Mouse (Mus musculus): Measurements from ENCODE around the gene Grik1. TPM values are rescaled to one million over a fixed set of nuclear protein-coding genes. Genes with fewer than 3 reads are reported as not detected.
A peak's percentile ranks its signal among the peaks of the same experiment; 100 is the strongest.

The Grik1 gene
- polyA plus RNA-seq, 1 experiment from 2014 or later: 5.2 TPM

- no peak for ATAC-seq (ENCODE audit: low FRiP score, low read depth)
- 57% methylated on average over 11 of the region's 11 CpGs for WGBS
- Histone ChIP-seq H3K36me3 (no peaks in the 10 kb centered on the region), H3K4me1 (peaks cover 3% of the 10 kb centered on the region; the same call in 1 of the 2 replicates), H3K9ac (replicated peaks) (no peak overlapping the region), H3K27me3 (no peaks in the 10 kb centered on the region), H3K27ac (replicated peaks) (no peak overlapping the region), H3K9me3 (no peaks in the 10 kb centered on the region), H3K4me2 (replicated peaks) (no peak overlapping the region), H3K4me3 (no peak overlapping the region)
Measured at GRCm38 (mm10) chr16:88038503-88039091, 251.5 kb downstream of the Grik1 start.

GRCm38 (mm10) chr16:87988805-87989204, 301.3 kb downstream of the Grik1 start:
- ATAC-seq (ENCODE audit: low FRiP score, low read depth): peak; percentile 89
- Histone ChIP-seq H3K4me2 (replicated peaks) (no peak overlapping the region), H3K36me3 (no peaks in the 10 kb centered on the region), H3K9ac (replicated peaks) (no peak overlapping the region), H3K4me3 (no peak overlapping the region), H3K27ac (replicated peaks) (no peak overlapping the region), H3K4me1 (peaks cover 6% of the 10 kb centered on the region; the same call in 1 of the 2 replicates), H3K27me3 (no peaks in the 10 kb centered on the region), H3K9me3 (no peaks in the 10 kb centered on the region)
- WGBS: 9% methylated on average over 2 of the region's 2 CpGs

- Histone ChIP-seq H3K9me3 (no peaks in the 10 kb centered on the region), H3K27me3 (no peaks in the 10 kb centered on the region), H3K9ac (replicated peaks) (no peak overlapping the region), H3K4me3 (no peak overlapping the region), H3K4me1 (peaks cover 6% of the 10 kb centered on the region; the same call in 1 of the 2 replicates), H3K27ac (replicated peaks) (no peak overlapping the region), H3K4me2 (replicated peaks) (no peak overlapping the region), H3K36me3 (no peaks in the 10 kb centered on the region)
- ATAC-seq (ENCODE audit: low FRiP score, low read depth): no peak
Measured at GRCm38 (mm10) chr16:87984201-87984870, 305.7 kb downstream of the Grik1 start.

DNA sequence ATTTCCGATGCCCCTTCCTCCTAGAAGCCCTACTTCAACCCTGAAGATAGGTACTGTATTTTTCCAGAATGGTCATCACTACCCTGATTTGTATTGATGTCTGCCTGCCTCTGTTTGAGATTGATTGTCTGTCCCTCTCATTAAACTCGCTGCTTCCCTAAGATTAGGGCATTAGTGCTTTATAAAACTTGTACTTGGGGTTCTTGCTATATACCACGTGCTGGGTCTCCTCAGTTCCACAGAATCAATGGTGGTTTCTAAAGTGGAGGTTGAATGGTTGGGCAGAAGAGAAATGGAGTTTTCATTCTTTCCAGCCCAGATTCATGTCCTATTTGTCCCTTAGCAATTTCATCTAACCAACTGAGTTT, 316.0 kb downstream of the Grik1 start:
- H3K27ac ChIP-seq (replicated peaks): no peak overlapping the region
- no peaks in the 10 kb centered on the region for H3K9me3 ChIP-seq
- no peak overlapping the region for H3K9ac ChIP-seq (replicated peaks)
- H3K36me3 ChIP-seq: no peaks in the 10 kb centered on the region
- no peak; the same call in none of the 2 replicates for ATAC-seq (ENCODE audit: low FRiP score, low read depth)
- no peak overlapping the region for H3K4me3 ChIP-seq
- 74% methylated on average over 3 of the region's 3 CpGs for WGBS
- H3K4me1 ChIP-seq: peaks cover 3% of the 10 kb centered on the region; the same call in 1 of the 2 replicates
- no peak overlapping the region for H3K4me2 ChIP-seq (replicated peaks)
- no peaks in the 10 kb centered on the region for H3K27me3 ChIP-seq

DNA sequence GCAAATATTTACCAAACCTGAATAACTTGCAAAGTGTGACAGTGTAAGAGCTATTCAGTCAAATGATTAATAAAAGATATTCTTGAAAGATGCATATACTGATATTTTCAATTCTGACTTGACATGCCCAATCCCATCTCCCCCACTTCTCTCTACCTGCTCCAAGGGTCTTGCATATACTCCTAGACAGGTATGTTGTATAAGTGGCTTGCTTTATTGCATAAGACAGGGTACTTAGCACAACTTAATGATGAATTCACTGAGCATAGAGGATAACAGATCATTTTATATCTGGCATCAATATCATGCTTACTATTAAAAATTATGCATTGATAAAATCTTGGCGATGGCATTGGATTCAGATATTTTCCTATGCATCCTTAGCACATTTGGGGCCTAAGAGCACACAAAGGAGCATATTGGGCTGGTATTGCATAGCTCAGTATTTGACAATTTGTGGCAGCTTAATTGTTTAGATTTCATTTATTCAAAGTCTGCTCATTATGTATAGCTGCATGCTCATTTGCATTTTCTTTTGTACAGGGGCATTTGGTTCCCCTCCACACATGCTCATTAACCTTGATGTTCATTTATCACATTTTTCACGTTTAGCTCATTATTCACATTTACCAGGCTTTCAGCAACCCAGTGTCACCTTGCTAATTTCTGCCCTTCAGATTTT, 316.5 kb downstream of the Grik1 start:
- Histone ChIP-seq H3K27ac (replicated peaks) (no peak overlapping the region), H3K9me3 (no peaks in the 10 kb centered on the region), H3K4me2 (replicated peaks) (no peak overlapping the region), H3K4me3 (no peak overlapping the region), H3K27me3 (no peaks in the 10 kb centered on the region), H3K36me3 (no peaks in the 10 kb centered on the region), H3K4me1 (peaks cover 3% of the 10 kb centered on the region; the same call in 1 of the 2 replicates), H3K9ac (replicated peaks) (no peak overlapping the region)
- 62% methylated on average over 2 of the region's 2 CpGs for WGBS
- ATAC-seq (ENCODE audit: low FRiP score, low read depth): peak; percentile 74

- Histone ChIP-seq H3K9me3 (no peaks in the 10 kb centered on the region), H3K4me3 (no peak overlapping the region), H3K27ac (replicated peaks) (no peak overlapping the region), H3K36me3 (no peaks in the 10 kb centered on the region), H3K27me3 (no peaks in the 10 kb centered on the region), H3K4me2 (replicated peaks) (no peak overlapping the region), H3K4me1 (peaks cover 3% of the 10 kb centered on the region; the same call in 1 of the 2 replicates), H3K9ac (replicated peaks) (no peak overlapping the region)
- no peak for ATAC-seq (ENCODE audit: low FRiP score, low read depth)
- WGBS: 83% methylated on average over 6 of the region's 6 CpGs
Measured at GRCm38 (mm10) chr16:87971911-87972310, 318.2 kb downstream of the Grik1 start.

- WGBS: 86% methylated on average over 3 of the region's 3 CpGs
- Histone ChIP-seq H3K4me3 (no peak overlapping the region), H3K9ac (replicated peaks) (no peak overlapping the region), H3K36me3 (no peaks in the 10 kb centered on the region), H3K9me3 (no peaks in the 10 kb centered on the region), H3K4me1 (peaks cover 3% of the 10 kb centered on the region; the same call in 1 of the 2 replicates), H3K27ac (replicated peaks) (no peak overlapping the region), H3K4me2 (replicated peaks) (no peak overlapping the region), H3K27me3 (no peaks in the 10 kb centered on the region)
- ATAC-seq (ENCODE audit: low FRiP score, low read depth): no peak
Measured at GRCm38 (mm10) chr16:87969936-87970335, 320.1 kb downstream of the Grik1 start.

DNA sequence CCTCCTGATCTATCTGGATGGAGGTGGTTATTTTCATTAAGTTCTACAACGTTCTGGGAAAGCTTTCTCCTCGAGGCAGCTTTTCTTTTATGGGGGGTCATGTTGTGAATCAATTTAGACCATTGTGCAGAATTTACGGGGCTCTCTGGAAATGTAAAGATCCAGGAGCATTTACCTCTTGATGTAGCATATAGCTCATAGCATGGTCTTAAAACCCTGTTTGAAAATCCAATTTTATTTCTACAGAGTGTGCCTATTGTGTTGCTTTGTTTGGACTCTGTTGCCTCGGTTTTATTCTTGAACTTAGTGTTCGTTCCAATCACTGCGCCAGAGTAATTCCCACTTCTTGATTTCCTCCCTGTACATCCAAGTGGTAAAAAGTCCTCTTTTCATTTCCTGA, 328.6 kb downstream of the Grik1 start:
- H3K4me3 ChIP-seq: no peak overlapping the region

DNA sequence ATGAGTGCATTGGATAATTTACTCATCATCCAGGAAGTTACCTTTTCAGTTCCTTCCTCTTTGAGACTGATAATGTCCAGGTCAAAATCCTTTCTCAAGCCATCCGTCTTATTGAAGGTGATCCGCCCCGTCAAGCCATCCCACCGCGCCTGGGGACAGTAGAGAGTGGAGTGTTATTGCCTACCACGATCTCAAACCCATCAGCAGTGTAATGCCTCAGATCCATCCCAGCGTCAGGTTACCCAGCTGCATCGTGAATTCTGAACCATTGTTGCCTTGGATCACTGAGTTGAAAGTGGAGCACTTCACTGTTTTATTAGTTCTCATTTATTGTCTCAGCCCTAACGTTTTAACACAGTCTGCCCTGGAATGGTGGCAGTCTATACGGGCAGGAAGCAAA, 332.6 kb downstream of the Grik1 start:
- H3K4me2 ChIP-seq (replicated peaks): no peak overlapping the region
- H3K4me1 ChIP-seq: no peaks in the 10 kb centered on the region
- no peak for ATAC-seq (ENCODE audit: low FRiP score, low read depth)
- no peaks in the 10 kb centered on the region for H3K36me3 ChIP-seq
- no peaks in the 10 kb centered on the region for H3K27me3 ChIP-seq
- H3K4me3 ChIP-seq: no peak overlapping the region
- WGBS: 87% methylated on average over 10 of the region's 10 CpGs
- no peak overlapping the region for H3K27ac ChIP-seq (replicated peaks)
- H3K9ac ChIP-seq (replicated peaks): no peak overlapping the region
- no peaks in the 10 kb centered on the region for H3K9me3 ChIP-seq

More for the DNA sequence above, 328.6 kb downstream of the Grik1 start:
- Histone ChIP-seq H3K9ac (replicated peaks) (no peak overlapping the region), H3K36me3 (no peaks in the 10 kb centered on the region), H3K27ac (replicated peaks) (no peak overlapping the region), H3K4me2 (replicated peaks) (no peak overlapping the region), H3K4me1 (no peaks in the 10 kb centered on the region), H3K9me3 (no peaks in the 10 kb centered on the region), H3K27me3 (no peaks in the 10 kb centered on the region)
- no peak for ATAC-seq (ENCODE audit: low FRiP score, low read depth)
- WGBS: 72% methylated on average over 6 of the region's 6 CpGs

GRCm38 (mm10) chr16:87956178-87956577, 333.9 kb downstream of the Grik1 start:
- H3K4me1 ChIP-seq: no peaks in the 10 kb centered on the region
- no peak overlapping the region for H3K4me3 ChIP-seq
- no peaks in the 10 kb centered on the region for H3K27me3 ChIP-seq
- no peak overlapping the region for H3K4me2 ChIP-seq (replicated peaks)
- H3K36me3 ChIP-seq: no peaks in the 10 kb centered on the region
- WGBS: 83% methylated on average over 5 of the region's 5 CpGs
- H3K9me3 ChIP-seq: no peaks in the 10 kb centered on the region
- no peak overlapping the region for H3K9ac ChIP-seq (replicated peaks)
- no peak overlapping the region for H3K27ac ChIP-seq (replicated peaks)
- no peak for ATAC-seq (ENCODE audit: low FRiP score, low read depth)

DNA sequence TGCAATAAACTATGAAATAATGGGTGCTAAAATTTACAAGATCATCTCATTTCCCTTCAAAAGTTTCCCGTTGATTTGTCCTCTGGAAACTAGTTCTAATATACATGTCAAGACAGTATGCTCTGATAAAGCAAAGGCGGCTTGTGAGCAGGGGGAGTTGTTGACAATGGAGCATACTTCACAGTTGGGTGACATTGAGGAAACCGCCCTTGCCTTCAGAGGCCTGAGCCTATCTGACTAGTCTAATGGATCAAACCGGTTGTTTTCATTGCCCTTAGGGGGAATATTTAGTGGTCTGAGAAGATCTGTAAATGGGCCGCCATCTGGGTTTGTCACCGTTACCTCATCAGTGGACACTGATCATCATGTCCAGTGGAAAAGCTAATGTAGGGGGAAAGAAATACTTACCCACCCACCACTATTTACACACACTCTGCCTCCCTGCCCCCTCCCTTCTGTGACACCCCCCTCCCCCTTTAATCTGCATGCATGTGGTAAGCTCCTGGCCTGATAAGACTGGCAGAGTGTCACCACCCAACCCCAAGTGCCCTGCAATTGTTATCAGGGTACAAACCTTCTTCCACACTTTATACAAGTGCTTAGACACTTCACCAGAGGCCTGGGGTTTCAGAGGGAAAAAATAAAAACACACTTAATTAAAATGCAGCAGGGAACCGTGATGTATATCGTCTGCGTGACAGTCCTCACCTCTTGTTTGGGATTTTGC, 335.2 kb downstream of the Grik1 start:
- Histone ChIP-seq H3K4me2 (replicated peaks) (no peak overlapping the region), H3K9ac (replicated peaks) (no peak overlapping the region), H3K9me3 (no peaks in the 10 kb centered on the region), H3K4me3 (no peak overlapping the region), H3K27ac (replicated peaks) (no peak overlapping the region), H3K36me3 (no peaks in the 10 kb centered on the region), H3K4me1 (no peaks in the 10 kb centered on the region), H3K27me3 (no peaks in the 10 kb centered on the region)
- no peak for ATAC-seq (ENCODE audit: low FRiP score, low read depth)
- 86% methylated on average over 9 of the region's 9 CpGs for WGBS

- H3K36me3 ChIP-seq: no peaks in the 10 kb centered on the region
- H3K27me3 ChIP-seq: no peaks in the 10 kb centered on the region
- no peaks in the 10 kb centered on the region for H3K9me3 ChIP-seq
- H3K4me1 ChIP-seq: no peaks in the 10 kb centered on the region
- H3K4me3 ChIP-seq: no peak overlapping the region
- no peak for ATAC-seq (ENCODE audit: low FRiP score, low read depth)
- no peak overlapping the region for H3K9ac ChIP-seq (replicated peaks)
- no peak overlapping the region for H3K4me2 ChIP-seq (replicated peaks)
- no peak overlapping the region for H3K27ac ChIP-seq (replicated peaks)
- WGBS: 83% methylated on average over 4 of the region's 4 CpGs
Measured at GRCm38 (mm10) chr16:87953176-87953575, 336.9 kb downstream of the Grik1 start.

Data from midbrain, embryonic 12.5 days (tissue).